In the genomic region with DNA sequence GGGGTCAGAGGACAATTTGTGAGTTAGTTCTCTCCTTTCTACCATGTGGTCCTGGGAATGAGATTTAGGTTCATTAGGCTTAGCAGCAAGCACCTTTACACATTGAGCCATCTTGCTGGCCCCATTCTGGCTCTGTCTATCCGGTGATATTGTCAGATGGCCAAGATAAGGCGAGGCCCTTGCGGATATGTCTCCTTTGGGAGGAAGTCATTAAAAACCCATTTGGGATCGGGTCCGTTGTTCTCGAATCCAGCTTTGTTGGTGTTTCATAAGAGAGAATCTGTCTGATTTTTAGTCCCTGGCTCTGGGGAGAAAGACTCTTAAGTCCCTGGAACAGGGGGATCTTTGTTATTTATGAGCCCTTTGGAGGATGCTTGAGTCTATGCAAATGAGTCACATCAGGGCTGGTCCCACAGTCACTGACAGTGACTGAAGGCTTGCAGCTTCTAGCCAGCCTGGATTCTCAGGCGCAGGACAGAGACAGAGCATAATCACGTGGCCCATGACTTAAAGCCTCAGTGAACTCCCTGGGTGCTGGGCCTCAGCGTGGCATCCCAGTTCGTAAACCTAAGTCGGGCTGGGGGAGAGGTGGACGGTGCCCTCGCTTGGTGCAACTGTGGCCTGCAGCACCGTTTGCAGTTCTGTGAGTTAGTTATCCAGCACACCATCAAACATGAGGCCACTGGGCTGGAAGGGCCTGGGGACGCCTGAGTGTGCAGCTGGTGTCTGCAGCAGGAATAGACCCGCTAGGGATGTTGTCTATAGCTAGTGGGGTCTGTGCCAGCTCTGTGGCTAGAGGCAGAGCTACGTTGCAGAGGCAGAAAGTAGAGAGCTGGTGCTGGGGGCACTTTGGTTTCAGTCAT, we compare ENCODE assay signal across 12 mouse cellular contexts. TPM values are rescaled to one million over a fixed set of nuclear protein-coding genes. Genes with fewer than 3 reads are reported as not detected.
DNase-seq lines count a peak whose midpoint lies in the region; ATAC-seq lines count a peak whose summit lies in the region.
"Had no signal": no experiment of that assay in that cellular context is flagged by ENCODE, and none has a peak within 500 bp of the region (broad histone marks: within the 10 kb centered on the region; RNA-seq: fewer than 3 reads in every experiment).

No protein-coding gene starts in this region.

- H3K4me1 ChIP-seq in lung, embryonic 16.5 days (replicated peaks; ENCODE audit: control insufficient read depth, insufficient read depth, low read length), result peaks cover 16% of the 10 kb centered on the region
- H3K4me1 ChIP-seq in neural tube, embryonic 15.5 days, result peaks cover 25% of the 10 kb centered on the region

- no peak overlapping the region for H3K4me3 ChIP-seq in lung, embryonic 16.5 days (ENCODE audit: low read length)
- no peak overlapping the region for H3K4me3 ChIP-seq in neural tube, embryonic 15.5 days (replicated peaks)

- peak; percentile 14 for DNase-seq in embryo, embryonic 11 days
- no peak for DNase-seq in embryo, embryonic 10 days (ENCODE audit: low spot score)
- DNase-seq in lung, postnatal 25 days (ENCODE audit: low spot score), result no peak
- DNase-seq in lung, postnatal 14 days, result peak; percentile 16
- DNase-seq in layer of hippocampus, adult 8-10 months (ENCODE audit: low spot score in 2 of 2), result no peak
- no peak for DNase-seq in kidney, adult 18-20 months
- DNase-seq: cerebellum, adult 11 months; gastrocnemius, postnatal 36 days; heart, postnatal 14 days had no signal

- H3K4me2 ChIP-seq in lung, embryonic 16.5 days (ENCODE audit: low read depth, low read length), result no peak overlapping the region
- no peak overlapping the region for H3K4me2 ChIP-seq in neural tube, embryonic 15.5 days

- no peaks in the 10 kb centered on the region for H3K27me3 ChIP-seq in lung, embryonic 16.5 days (ENCODE audit: control insufficient read depth, insufficient read depth, low read depth, low read length)
- H3K27me3 ChIP-seq in neural tube, embryonic 15.5 days (replicated peaks), result no peaks in the 10 kb centered on the region

- 52% methylated on average over 17 of the region's 17 CpGs for WGBS in lung, embryonic 16.5 days
- WGBS in neural tube, embryonic 15.5 days, result 33% methylated on average over 17 of the region's 17 CpGs

- no peak for ATAC-seq in lung, embryonic 16.5 days (ENCODE audit: low read depth)
- ATAC-seq in neural tube, embryonic 15.5 days (ENCODE audit: low FRiP score), result no peak

- H3K9ac ChIP-seq in lung, embryonic 16.5 days (ENCODE audit: low read length), result 0 out of 2 replicates have a peak overlapping the region, but pooled peaks have one; percentile 0
- no peak overlapping the region for H3K9ac ChIP-seq in neural tube, embryonic 15.5 days (replicated peaks)

- no peaks in the 10 kb centered on the region for H3K9me3 ChIP-seq in lung, embryonic 16.5 days (ENCODE audit: control insufficient read depth, low read length)
- no peaks in the 10 kb centered on the region for H3K9me3 ChIP-seq in neural tube, embryonic 15.5 days (replicated peaks)
- H3K9me3 ChIP-seq: G1E had no signal

- peak overlapping the region; percentile 62; the same call in 1 of the 2 replicates for H3K27ac ChIP-seq in lung, embryonic 16.5 days (ENCODE audit: low read length)
- H3K27ac ChIP-seq in neural tube, embryonic 15.5 days (replicated peaks), result peak overlapping the region; percentile 72

- H3K36me3 ChIP-seq in lung, embryonic 16.5 days (ENCODE audit: control insufficient read depth, insufficient read depth, low read length), result peaks cover 9% of the 10 kb centered on the region
- H3K36me3 ChIP-seq in neural tube, embryonic 15.5 days, result peaks cover 60% of the 10 kb centered on the region
- H3K36me3 ChIP-seq: G1E had no signal

RNA-seq across cellular contexts. Expression of gene Limk1, which starts 16.8 kb away (rescaled TPM):
- 8.3 and 9.1 TPM in 2 replicates for polyA plus RNA-seq in lung, embryonic 16.5 days (2015; fragmentation: Nextera tagmentation; extraction: Ambion mirVana)
- polyA plus RNA-seq in neural tube, embryonic 15.5 days (2015; fragmentation: Nextera tagmentation; extraction: Ambion mirVana), result 22.7 and 27.1 TPM in 2 replicates
- 10 to 100 TPM; 43.7 to 45.3 (median 44.5) TPM for total RNA-seq in layer of hippocampus, adult 8-10 months (2022)

RNA-seq across cellular contexts. Expression of gene Eif4h, which starts 32.3 kb away (rescaled TPM):
- 493 and 502 TPM in 2 replicates for polyA plus RNA-seq in lung, embryonic 16.5 days (2015; fragmentation: Nextera tagmentation; extraction: Ambion mirVana)
- 317 and 361 TPM in 2 replicates for polyA plus RNA-seq in neural tube, embryonic 15.5 days (2015; fragmentation: Nextera tagmentation; extraction: Ambion mirVana)
- total RNA-seq in layer of hippocampus, adult 8-10 months (2022), result 100 to 1,000 TPM; 278 to 306 (median 300) TPM

RNA-seq across cellular contexts. Expression of gene Lat2, which starts 56.7 kb away (rescaled TPM):
- polyA plus RNA-seq in lung, embryonic 16.5 days (2015; fragmentation: Nextera tagmentation; extraction: Ambion mirVana), result 1.8 and 3.3 TPM in 2 replicates
- 3.4 and 3.9 TPM in 2 replicates for polyA plus RNA-seq in neural tube, embryonic 15.5 days (2015; fragmentation: Nextera tagmentation; extraction: Ambion mirVana)
- 10 to 100 TPM in 2 of 4 experiments, 1 to 10 TPM in 2; 3.2 to 20.7 (median 11.6) TPM for total RNA-seq in layer of hippocampus, adult 8-10 months (2022)

Comparison
In these comparisons a context has a peak if more than half of its experiments do, and no peak if none do; other contexts are left out.
1. DNase-seq: peak in embryo, embryonic 11 days (single experiment) and lung, postnatal 14 days (single experiment); none in embryo, embryonic 10 days (single experiment), lung, postnatal 25 days (single experiment), layer of hippocampus, adult 8-10 months (0 of 2) and kidney, adult 18-20 months (single experiment).